Mouse (Mus musculus): ENCODE results near the gene Slain2. TPM values are rescaled to one million over a fixed set of nuclear protein-coding genes. Genes with fewer than 3 reads are reported as not detected.
A peak's percentile ranks its signal among the peaks of the same experiment; 100 is the strongest.

Slain2 gene
- polyA plus RNA-seq, 1 experiment = 48.4 TPM

DNA sequence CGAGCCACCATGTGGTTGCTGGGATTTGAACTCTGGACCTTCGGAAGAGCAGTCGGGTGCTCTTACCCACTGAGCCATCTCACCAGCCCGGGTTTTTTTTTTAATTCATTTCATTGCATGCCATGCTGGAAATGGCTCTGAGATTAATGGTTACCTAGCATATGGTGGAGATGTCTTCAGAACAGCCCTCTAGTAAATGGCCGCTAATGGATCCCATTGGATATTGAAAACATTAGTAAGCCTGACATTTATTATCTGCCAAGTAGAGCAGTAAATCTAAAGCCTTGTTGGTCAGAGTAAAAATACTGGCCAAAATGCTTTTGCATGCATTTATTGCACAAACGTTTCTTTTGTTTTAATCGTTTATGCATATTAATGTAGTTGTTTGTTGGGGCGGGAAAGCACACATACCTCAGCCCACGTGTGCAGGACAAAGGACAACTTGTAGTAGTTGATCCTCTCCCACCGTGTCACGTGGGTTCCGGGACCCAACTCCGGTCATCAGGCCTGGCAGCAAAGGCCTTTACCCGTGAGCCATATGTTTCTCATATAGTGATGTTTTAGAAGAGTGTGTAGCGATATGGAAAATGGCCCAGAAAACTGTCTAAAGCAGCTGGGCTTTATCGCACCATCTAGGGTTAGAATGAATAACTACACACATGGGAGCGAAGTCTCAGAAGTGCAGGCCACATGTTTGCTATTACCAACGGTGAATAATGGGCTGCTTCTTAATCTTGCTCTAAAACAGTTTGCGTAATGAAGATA lies 27.5 kb upstream of the Slain2 start:
- peaks cover 4% of the 10 kb centered on the region for H3K4me1 ChIP-seq (ENCODE audit: control insufficient read depth, insufficient read depth, low read length)
- H3K9ac ChIP-seq (ENCODE audit: low read depth, poor library complexity, severe bottlenecking) = no peak overlapping the region
- TF ChIP-seq CTCF (IDR thresholded peaks at IDR 0.05; ENCODE audit: low read depth, low read length) = no peak
- TF ChIP-seq POLR2A (IDR thresholded peaks at IDR 0.05; ENCODE audit: insufficient read depth, low read length) = no peak
- TF ChIP-seq EP300 (IDR thresholded peaks at IDR 0.05; ENCODE audit: insufficient read depth, low read depth, low read length) = no peak
- H3K27me3 ChIP-seq (ENCODE audit: control insufficient read depth, insufficient read depth, low read length, poor library complexity, severe bottlenecking) = peaks cover 2% of the 10 kb centered on the region; the same call in 1 of the 2 replicates
- no peaks in the 10 kb centered on the region for H3K36me3 ChIP-seq (ENCODE audit: control insufficient read depth, insufficient read depth, low read length, poor library complexity, severe bottlenecking)
- H3K4me3 ChIP-seq (ENCODE audit: low read depth, low read length) = no peak overlapping the region
- H3K27ac ChIP-seq (ENCODE audit: insufficient read depth, low read length) = no peak overlapping the region
- no peaks in the 10 kb centered on the region for H3K9me3 ChIP-seq (replicated peaks; ENCODE audit: control insufficient read depth, insufficient read depth, low read length, poor library complexity, severe bottlenecking)

DNA sequence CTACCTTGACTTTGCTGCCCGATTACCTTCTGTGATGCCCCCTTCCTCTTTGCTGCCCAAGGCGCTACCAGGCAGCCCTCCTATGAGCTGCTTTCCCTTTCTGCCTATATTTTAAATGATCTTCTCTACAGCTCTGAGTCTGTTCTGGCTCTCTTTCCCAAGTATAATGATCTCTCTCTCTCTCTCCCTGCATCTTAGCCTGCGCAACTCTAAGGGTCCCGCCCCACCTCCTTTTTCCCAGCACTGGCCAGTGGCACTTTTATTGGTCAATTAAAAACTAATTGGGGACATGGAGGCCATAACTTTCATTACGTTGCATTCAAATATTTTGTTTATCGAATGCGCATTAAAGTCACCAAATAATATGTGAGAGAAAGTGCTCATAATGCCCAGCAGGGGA lies 25.8 kb upstream of the Slain2 start:
- peak overlapping the region; percentile 19; the same call in 1 of the 2 replicates for H3K4me3 ChIP-seq (ENCODE audit: low read depth, low read length)
- H3K9ac ChIP-seq (ENCODE audit: low read depth, poor library complexity, severe bottlenecking) = no peak overlapping the region
- H3K4me1 ChIP-seq (ENCODE audit: control insufficient read depth, insufficient read depth, low read length) = peaks cover 4% of the 10 kb centered on the region
- peaks cover 2% of the 10 kb centered on the region; the same call in 1 of the 2 replicates for H3K27me3 ChIP-seq (ENCODE audit: control insufficient read depth, insufficient read depth, low read length, poor library complexity, severe bottlenecking)
- no peak overlapping the region for H3K27ac ChIP-seq (ENCODE audit: insufficient read depth, low read length)
- TF ChIP-seq POLR2A (IDR thresholded peaks at IDR 0.05; ENCODE audit: insufficient read depth, low read length) = no peak
- no peak for TF ChIP-seq EP300 (IDR thresholded peaks at IDR 0.05; ENCODE audit: insufficient read depth, low read depth, low read length)
- TF ChIP-seq CTCF (IDR thresholded peaks at IDR 0.05; ENCODE audit: low read depth, low read length) = no peak
- no peaks in the 10 kb centered on the region for H3K9me3 ChIP-seq (replicated peaks; ENCODE audit: control insufficient read depth, insufficient read depth, low read length, poor library complexity, severe bottlenecking)
- no peaks in the 10 kb centered on the region for H3K36me3 ChIP-seq (ENCODE audit: control insufficient read depth, insufficient read depth, low read length, poor library complexity, severe bottlenecking)

- H3K27me3 ChIP-seq (ENCODE audit: control insufficient read depth, insufficient read depth, low read length, poor library complexity, severe bottlenecking) = peaks cover 2% of the 10 kb centered on the region; the same call in 1 of the 2 replicates
- H3K36me3 ChIP-seq (ENCODE audit: control insufficient read depth, insufficient read depth, low read length, poor library complexity, severe bottlenecking) = no peaks in the 10 kb centered on the region
- TF ChIP-seq CTCF (IDR thresholded peaks at IDR 0.05; ENCODE audit: low read depth, low read length) (peak; percentile 55), POLR2A (IDR thresholded peaks at IDR 0.05; ENCODE audit: insufficient read depth, low read length) (no peak)
- H3K27ac ChIP-seq (ENCODE audit: insufficient read depth, low read length) = no peak overlapping the region
- H3K4me3 ChIP-seq (ENCODE audit: low read depth, low read length) = no peak overlapping the region
- H3K9ac ChIP-seq (ENCODE audit: low read depth, poor library complexity, severe bottlenecking) = no peak overlapping the region
- no peaks in the 10 kb centered on the region for H3K9me3 ChIP-seq (replicated peaks; ENCODE audit: control insufficient read depth, insufficient read depth, low read length, poor library complexity, severe bottlenecking)
- peaks cover 4% of the 10 kb centered on the region for H3K4me1 ChIP-seq (ENCODE audit: control insufficient read depth, insufficient read depth, low read length)
These were observed 22.6 kb upstream of the Slain2 start for GRCm38 (mm10) chr5:72891534-72891933.

DNA sequence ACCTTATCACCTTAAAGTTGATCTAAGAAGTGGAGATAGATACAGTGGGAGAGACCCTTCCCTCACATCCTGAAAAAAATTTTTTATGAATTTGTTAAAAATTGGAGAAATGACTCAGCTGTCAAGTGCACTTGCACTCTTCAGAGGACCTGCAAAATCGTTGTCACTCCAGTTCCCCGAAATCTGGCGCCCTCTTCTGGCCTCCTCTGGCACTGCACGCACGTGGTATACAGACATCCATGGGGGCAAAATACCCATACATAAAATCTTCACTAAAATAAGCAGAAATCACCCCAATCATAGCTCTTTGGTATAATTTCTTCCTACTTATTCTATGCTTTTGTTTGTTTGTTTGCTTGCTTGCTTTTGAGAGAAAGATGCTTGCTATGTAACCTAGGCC lies 20.1 kb upstream of the Slain2 start:
- TF ChIP-seq CTCF (IDR thresholded peaks at IDR 0.05; ENCODE audit: low read depth, low read length) = peak; percentile 77
- no peak for TF ChIP-seq EP300 (IDR thresholded peaks at IDR 0.05; ENCODE audit: insufficient read depth, low read depth, low read length)
- H3K4me1 ChIP-seq (ENCODE audit: control insufficient read depth, insufficient read depth, low read length) = no peaks in the 10 kb centered on the region
- no peaks in the 10 kb centered on the region for H3K9me3 ChIP-seq (replicated peaks; ENCODE audit: control insufficient read depth, insufficient read depth, low read length, poor library complexity, severe bottlenecking)
- peaks cover 2% of the 10 kb centered on the region; the same call in 1 of the 2 replicates for H3K27me3 ChIP-seq (ENCODE audit: control insufficient read depth, insufficient read depth, low read length, poor library complexity, severe bottlenecking)
- H3K36me3 ChIP-seq (ENCODE audit: control insufficient read depth, insufficient read depth, low read length, poor library complexity, severe bottlenecking) = no peaks in the 10 kb centered on the region
- no peak overlapping the region for H3K9ac ChIP-seq (ENCODE audit: low read depth, poor library complexity, severe bottlenecking)
- H3K4me3 ChIP-seq (ENCODE audit: low read depth, low read length) = no peak overlapping the region
- H3K27ac ChIP-seq (ENCODE audit: insufficient read depth, low read length) = no peak overlapping the region

- H3K27me3 ChIP-seq (ENCODE audit: control insufficient read depth, insufficient read depth, low read length, poor library complexity, severe bottlenecking) = peaks cover 2% of the 10 kb centered on the region; the same call in 1 of the 2 replicates
- no peaks in the 10 kb centered on the region for H3K4me1 ChIP-seq (ENCODE audit: control insufficient read depth, insufficient read depth, low read length)
- H3K9ac ChIP-seq (ENCODE audit: low read depth, poor library complexity, severe bottlenecking) = no peak overlapping the region
- H3K27ac ChIP-seq (ENCODE audit: insufficient read depth, low read length) = no peak overlapping the region
- no peaks in the 10 kb centered on the region for H3K9me3 ChIP-seq (replicated peaks; ENCODE audit: control insufficient read depth, insufficient read depth, low read length, poor library complexity, severe bottlenecking)
- H3K4me3 ChIP-seq (ENCODE audit: low read depth, low read length) = no peak overlapping the region
- no peaks in the 10 kb centered on the region for H3K36me3 ChIP-seq (ENCODE audit: control insufficient read depth, insufficient read depth, low read length, poor library complexity, severe bottlenecking)
- TF ChIP-seq EP300 (IDR thresholded peaks at IDR 0.05; ENCODE audit: insufficient read depth, low read depth, low read length) (no peak), POLR2A (IDR thresholded peaks at IDR 0.05; ENCODE audit: insufficient read depth, low read length) (no peak), CTCF (IDR thresholded peaks at IDR 0.05; ENCODE audit: low read depth, low read length) (no peak)
These were observed 18.8 kb upstream of the Slain2 start for GRCm38 (mm10) chr5:72895261-72895660.

GRCm38 (mm10) chr5:72896478-72897279 lies 17.4 kb upstream of the Slain2 start:
- Histone ChIP-seq H3K27ac (ENCODE audit: insufficient read depth, low read length) (no peak overlapping the region), H3K4me1 (ENCODE audit: control insufficient read depth, insufficient read depth, low read length) (peaks cover 4% of the 10 kb centered on the region), H3K27me3 (ENCODE audit: control insufficient read depth, insufficient read depth, low read length, poor library complexity, severe bottlenecking) (no peaks in the 10 kb centered on the region), H3K9ac (ENCODE audit: low read depth, poor library complexity, severe bottlenecking) (no peak overlapping the region), H3K9me3 (replicated peaks; ENCODE audit: control insufficient read depth, insufficient read depth, low read length, poor library complexity, severe bottlenecking) (no peaks in the 10 kb centered on the region), H3K36me3 (ENCODE audit: control insufficient read depth, insufficient read depth, low read length, poor library complexity, severe bottlenecking) (no peaks in the 10 kb centered on the region), H3K4me3 (ENCODE audit: low read depth, low read length) (no peak overlapping the region)
- TF ChIP-seq CTCF (IDR thresholded peaks at IDR 0.05; ENCODE audit: low read depth, low read length) = no peak
- TF ChIP-seq EP300 (IDR thresholded peaks at IDR 0.05; ENCODE audit: insufficient read depth, low read depth, low read length) = no peak
- TF ChIP-seq POLR2A (IDR thresholded peaks at IDR 0.05; ENCODE audit: insufficient read depth, low read length) = no peak
